Mouse (Mus musculus) urinary bladder, postnatal 14 days (tissue): ENCODE data around the gene Pcbp4.
"Not testable (repeated sequence)": the region's sequence is repeated elsewhere in the genome, so short reads cannot be mapped to it uniquely, and the experiment has no call there.

Source experiments
- DNase-seq: peaks from one replicate; pipeline ENCODE4 v3.0.0; 2021; ENCODE audit warnings: low spot score

Gene Pcbp4

DNA sequence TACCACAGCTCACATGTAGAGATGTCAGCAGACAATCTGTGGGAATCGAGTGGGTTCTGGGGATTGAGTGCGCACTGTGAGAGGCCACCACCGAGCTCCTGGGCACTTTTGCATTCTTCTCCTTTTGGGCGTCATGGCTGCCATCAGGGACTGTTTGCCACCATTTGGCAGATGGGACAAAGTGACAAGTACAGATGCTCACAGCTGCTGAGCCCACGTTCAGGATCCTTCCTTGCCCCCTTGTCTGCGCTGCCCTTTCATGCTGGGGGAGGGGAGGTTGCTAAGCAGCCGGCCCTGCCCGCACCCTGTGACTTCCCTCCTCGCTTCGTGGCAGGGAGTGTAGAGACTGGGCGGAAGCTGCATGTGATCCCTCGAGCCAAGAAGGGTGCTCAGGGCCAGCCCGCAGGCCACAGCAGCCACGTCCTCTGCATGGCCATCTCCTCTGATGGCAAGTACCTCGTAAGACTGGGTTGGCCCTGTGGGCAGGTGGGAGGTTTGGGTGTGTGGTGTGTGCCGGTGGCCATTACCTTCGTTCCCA lies 29.6 kb downstream of the Pcbp4 start:
- no peak for DNase-seq

DNA sequence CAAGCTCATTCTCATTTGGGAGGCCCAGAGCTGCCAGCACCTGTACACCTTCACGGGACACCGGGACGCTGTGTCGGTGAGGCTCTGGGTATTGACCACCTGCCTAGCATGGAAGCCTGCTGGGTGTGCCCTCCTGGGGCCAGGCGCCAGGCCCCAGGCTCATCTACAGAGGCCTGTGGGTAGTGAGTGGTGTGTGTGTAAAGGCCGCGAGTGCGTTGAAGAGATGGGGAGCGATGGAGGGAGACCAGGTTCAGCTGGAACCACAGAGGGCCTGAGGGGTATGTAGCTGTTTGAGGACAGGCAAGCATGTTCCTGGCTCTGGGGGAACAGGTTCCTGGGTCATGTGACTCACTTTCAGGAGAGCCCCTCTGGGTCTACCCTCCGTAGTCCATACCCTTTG lies 30.0 kb downstream of the Pcbp4 start:
- no peak for DNase-seq

DNA sequence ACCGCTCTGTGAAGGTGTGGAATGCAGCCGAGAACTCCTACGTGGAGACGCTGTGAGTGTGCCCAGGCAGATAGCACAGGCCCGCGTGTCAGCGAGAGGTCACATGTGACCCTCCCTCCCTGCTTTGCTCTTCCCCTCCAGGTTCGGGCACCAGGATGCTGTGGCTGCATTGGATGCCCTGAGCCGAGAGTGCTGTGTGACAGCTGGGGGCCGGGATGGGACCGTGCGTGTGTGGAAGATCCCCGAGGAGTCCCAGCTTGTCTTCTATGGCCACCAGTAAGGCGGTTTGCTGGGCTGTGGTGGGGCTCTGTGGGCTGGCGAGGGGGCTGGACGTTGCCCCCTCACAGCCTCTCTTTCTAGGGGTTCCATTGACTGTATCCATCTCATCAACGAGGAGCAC lies 30.5 kb downstream of the Pcbp4 start:
- no peak for DNase-seq

DNA sequence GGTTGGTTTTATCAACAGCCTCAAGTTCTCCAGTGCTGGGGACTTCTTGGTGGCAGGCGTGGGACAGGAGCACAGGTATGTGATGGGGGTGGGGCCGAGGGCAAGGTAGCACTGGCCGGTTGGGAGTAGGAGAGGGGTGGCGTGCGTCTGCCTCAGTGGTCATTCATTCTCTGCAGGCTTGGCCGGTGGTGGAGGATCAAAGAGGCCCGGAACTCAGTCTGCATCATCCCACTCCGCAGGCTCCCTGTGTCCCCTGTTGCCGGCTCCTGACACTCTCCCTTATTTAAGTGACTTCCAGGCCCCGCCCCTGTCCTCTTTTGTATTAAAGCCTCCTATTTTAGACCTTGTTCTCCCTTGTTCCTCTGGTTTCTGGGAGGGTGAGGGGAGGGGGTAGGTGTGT lies 32.0 kb downstream of the Pcbp4 start:
- no peak for DNase-seq

DNA sequence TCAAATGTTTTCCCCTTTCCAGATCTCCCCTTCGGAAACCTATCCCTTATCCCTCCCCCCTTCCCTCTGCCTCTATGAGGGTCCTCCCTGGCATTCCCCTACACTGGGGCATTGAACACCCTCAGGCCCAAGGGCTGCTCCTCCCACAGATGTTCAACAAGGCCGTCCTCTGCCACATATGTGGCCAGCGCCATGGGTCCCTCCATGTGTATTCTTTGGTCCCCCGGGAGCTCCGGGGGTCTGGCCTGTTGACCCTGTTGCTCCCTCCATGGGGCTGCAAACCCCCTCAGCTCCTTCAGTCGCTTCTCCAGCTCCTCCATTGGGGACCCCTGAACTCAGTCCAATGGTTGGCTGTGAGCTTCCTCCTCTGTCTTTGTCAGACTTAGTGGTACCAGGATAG lies 34.5 kb downstream of the Pcbp4 start:
- DNase-seq, result not testable (repeated sequence)

DNA sequence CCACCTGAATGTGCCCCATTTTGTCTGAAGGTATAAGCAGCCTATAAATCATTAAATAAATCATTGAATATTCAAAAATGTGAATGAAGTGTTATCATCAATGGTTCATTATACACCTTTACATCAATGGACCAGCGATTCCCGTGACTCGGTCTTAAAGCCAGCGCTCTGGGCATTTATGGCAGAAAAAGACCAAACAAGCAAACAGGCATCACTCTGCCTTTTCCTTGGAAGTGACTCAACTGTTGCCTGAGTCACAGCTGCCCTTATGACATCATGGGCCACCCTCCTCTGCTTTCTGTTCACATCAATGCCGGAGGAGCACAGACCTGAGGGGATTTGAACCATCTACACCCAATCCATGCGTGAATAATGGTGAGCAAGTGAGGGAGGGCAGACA lies 46.6 kb downstream of the Pcbp4 start, which contains the start of gene Iqcf1:
Iqcf1 (plus strand) TSS at position 301 of the 400 bp plus-strand sequence.
- no peak for DNase-seq

DNA sequence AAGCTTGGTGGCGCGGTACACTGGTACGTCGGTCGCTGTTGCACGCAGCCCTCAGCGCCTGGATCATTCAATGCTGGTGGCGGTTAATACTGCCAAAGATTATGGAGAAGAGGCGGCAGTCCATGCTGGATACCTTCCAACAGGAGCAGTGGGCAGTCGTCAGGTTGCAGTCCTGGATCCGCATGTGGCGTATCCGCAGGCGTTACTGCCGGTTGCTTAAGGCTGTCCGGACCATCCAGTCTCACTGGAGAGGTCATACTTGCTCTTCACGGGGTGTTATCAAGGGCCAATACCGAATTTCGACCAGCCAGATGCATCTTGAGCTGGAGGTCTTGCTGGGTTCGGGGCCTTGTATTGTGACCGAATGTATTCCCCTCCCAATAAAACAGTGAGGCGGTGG lies 48.8 kb downstream of the Pcbp4 start:
- DNase-seq, result no peak

DNA sequence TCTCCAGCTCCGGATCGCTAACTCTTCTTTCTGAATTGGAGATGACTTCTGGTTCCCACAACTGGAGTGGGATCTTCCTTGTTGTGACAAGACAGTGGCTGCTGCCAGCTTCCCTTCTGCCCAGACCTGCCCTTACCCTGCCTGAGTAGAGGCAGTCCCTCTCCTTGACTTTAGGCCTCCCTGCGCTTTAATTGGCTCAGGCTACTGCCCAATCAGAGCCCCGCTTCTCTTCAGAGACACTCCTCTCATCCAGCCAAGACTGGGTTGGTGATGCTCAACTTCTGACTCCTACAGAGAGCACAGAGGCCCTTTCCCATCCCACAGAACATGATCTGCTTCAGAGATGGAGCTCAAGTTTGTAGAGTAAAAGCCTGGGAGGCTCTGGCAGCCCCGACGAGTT lies 51.2 kb downstream of the Pcbp4 start:
- DNase-seq, result no peak

DNA sequence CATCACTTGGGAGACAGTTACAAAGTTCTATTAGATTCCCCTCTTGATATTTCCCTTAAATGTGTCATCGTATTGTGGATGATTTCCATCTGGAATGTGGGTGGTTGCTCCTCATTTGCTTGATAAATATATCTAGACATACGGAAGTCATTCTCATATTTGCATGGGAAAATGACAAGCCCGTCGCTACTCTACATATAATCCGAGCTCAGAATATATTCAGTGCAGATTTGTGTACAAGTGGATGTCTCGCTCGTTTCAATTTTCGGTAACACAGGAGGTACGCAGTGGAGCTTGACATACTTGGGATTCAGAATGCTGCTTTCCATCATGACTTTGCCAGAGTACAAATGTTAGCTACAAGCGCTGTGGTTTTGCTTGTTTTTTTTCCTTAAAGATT lies 56.3 kb downstream of the Pcbp4 start:
- no peak for DNase-seq

DNA sequence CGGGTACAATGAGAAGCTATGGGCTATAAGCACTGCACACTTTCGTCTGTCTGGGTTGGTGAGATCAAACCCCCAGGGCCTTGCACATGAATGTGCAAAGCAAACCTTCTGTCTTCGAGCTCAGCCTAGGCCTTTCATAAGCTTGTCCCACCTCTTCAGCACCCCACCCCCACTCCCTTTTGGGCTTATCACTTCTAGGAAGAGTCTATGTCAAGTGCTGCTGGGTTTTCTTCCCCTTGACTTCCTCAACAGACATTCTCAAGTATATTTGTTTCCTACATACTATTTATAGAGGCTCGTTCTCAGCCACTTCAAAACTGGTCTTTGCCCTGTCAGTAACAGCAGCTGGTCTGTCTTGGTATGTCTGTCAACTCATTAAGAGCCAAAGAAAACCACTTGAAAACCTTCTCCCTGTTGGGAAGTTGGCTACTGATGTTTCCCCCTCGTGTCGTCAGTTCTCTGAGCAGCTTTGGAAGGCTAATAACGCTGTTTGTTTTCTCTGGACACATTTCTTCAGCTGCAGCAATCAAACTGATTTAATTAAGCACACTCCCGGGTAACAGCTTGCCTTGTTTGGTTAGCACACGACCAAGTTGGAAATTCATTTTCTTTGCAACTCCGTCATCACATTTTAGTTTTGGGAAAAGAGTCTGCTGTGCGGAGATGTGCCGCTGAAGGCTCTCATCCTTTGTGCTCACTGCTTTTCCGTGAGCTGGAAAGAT lies 59.8 kb downstream of the Pcbp4 start:
- DNase-seq, result no peak

DNA sequence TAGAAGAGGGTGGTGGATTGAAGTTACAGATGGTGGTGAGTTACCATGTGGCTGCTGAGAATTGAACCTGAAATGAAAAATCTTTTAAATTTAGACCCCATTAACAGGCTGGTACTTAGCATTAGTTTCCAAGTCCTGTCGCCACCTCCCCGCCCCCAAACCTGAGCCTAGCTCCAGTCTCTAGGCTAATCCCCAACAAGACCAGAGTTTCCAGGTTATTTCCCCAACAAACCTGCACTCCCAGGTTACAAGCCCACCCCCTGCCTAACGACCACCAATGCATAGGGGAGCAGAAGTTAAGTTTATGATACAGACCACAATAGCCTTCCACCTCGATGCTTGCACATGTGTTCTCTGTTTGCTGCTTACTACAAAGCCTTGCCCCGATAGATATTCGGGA lies 60.5 kb downstream of the Pcbp4 start:
- no peak for DNase-seq
